Mouse (Mus musculus) liver, postnatal 0 days (tissue): ENCODE results near the gene H2-M10.3. TPM values are rescaled to one million over a fixed set of nuclear protein-coding genes. Genes with fewer than 3 reads are reported as not detected.
"Not testable (repeated sequence)": the region's sequence is repeated elsewhere in the genome, so short reads cannot be mapped to it uniquely, and the experiment has no call there.

Experiments
- ATAC-seq: fragments of 200-750 bp; cut with Nextera tagmentation; 2 replicates; pipeline ENCODE4 v1.8.0; 2017; ENCODE audit warnings: mild to moderate bottlenecking, moderate library complexity
- DNase-seq: peaks from one replicate; pipeline ENCODE4 v3.0.0-alpha.2; 2016
- H3K27ac ChIP-seq: fragments of 300-500 bp; sonication (generic); 2 replicates; pipeline ENCODE4 v1.5.1; 2014; ENCODE audit warnings: antibody characterized with exemption, moderate library complexity, mild to moderate bottlenecking, low read depth
- H3K27me3 ChIP-seq: fragments of 300-500 bp; sonication (generic); 2 replicates; pipeline ENCODE4 v1.6.1; 2014; ENCODE audit warnings: low read length, control low read depth, mixed read lengths; ENCODE audit not compliant: insufficient read depth
- H3K36me3 ChIP-seq: fragments of 300-500 bp; sonication (generic); replicated peaks from 2 replicates; pipeline ENCODE4 v1.6.1; 2014; ENCODE audit warnings: mild to moderate bottlenecking, control low read depth, low read length, moderate library complexity, mixed read lengths; ENCODE audit not compliant: insufficient read depth
- H3K4me1 ChIP-seq: fragments of 300-500 bp; sonication (generic); 2 replicates; pipeline ENCODE4 v1.6.1; 2014; ENCODE audit warnings: antibody characterized with exemption, mild to moderate bottlenecking, control low read depth; ENCODE audit not compliant: insufficient read depth
- H3K4me2 ChIP-seq: fragments of 300-500 bp; sonication (generic); 2 replicates; pipeline ENCODE4 v1.6.1; 2014; ENCODE audit warnings: low read depth, mild to moderate bottlenecking, low read length, moderate library complexity, mixed read lengths
- H3K4me3 ChIP-seq: fragments of 300-500 bp; sonication (generic); 2 replicates; pipeline ENCODE4 v1.5.1; 2014; ENCODE audit warnings: low read depth, low read length
- H3K9ac ChIP-seq: fragments of 300-500 bp; sonication (generic); replicated peaks from 2 replicates; pipeline ENCODE4 v1.6.1; 2014; ENCODE audit warnings: mild to moderate bottlenecking, moderate library complexity
- H3K9me3 ChIP-seq: fragments of 300-500 bp; sonication (generic); 2 replicates; pipeline ENCODE4 v1.6.1; 2016; ENCODE audit warnings: mild to moderate bottlenecking, control low read depth, low read length, mixed read lengths
- CTCF ChIP-seq: sonication (generic); IDR thresholded peaks from 2 replicates; pipeline ENCODE4 v1.5.1; 2016; ENCODE audit warnings: antibody characterized with exemption, low read depth
- EP300 ChIP-seq: IDR thresholded peaks from 2 replicates; pipeline ENCODE4 v1.6.1; 2016; ENCODE audit warnings: antibody characterized with exemption, low read depth, mild to moderate bottlenecking
- WGBS: fragments of 180-500 bp; shearing (Covaris S2); extraction: QIAGEN DNeasy Blood & Tissue Kit; methylation state at CpG from one replicate; pipeline ENCODE4 v1.1.7; 2014; ENCODE audit not compliant: insufficient replicate concordance; 5-methylcytosine and 5-hydroxymethylcytosine counted together
- polyA plus RNA-seq: library from polyadenylated mRNA; unstranded; fragments of >200 nt; fragmentation: Nextera tagmentation; extraction: Ambion mirVana; gene quantifications from 2 replicates; pipeline ENCODE4 v1.2.1, GENCODE M21; 2015

Gene H2-M10.3
- not detected in 2 replicates for polyA plus RNA-seq

DNA sequence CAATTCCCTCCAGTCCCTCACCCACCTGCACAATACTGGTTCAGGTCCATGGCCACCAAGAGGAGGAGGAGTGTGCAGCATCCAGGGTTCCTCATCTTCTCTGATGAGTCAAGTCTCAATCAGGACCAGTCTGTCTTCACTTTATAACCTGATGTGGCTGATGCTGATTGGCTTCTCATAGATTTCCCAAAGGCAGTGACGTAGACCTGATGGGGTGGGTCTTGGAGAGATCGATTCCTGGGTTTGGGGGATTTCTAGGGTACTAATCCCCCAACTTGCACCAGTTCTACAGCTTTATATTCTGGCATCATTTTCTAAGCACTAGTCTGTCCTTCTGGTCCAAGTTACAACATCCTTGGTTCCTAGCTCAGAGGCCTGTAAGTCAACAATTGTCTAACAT, at the start of gene H2-M10.3:
Gene H2-M10.3 (minus strand): TSS at position 101 of the 400 bp plus-strand sequence.
- not testable (repeated sequence) for H3K36me3 ChIP-seq, DNase-seq, H3K4me2 ChIP-seq, H3K27ac ChIP-seq, ATAC-seq, H3K4me3 ChIP-seq, H3K9ac ChIP-seq, H3K4me1 ChIP-seq, H3K27me3 ChIP-seq, H3K9me3 ChIP-seq
- WGBS = 56% methylated on average over 2 of the region's 2 CpGs

DNA sequence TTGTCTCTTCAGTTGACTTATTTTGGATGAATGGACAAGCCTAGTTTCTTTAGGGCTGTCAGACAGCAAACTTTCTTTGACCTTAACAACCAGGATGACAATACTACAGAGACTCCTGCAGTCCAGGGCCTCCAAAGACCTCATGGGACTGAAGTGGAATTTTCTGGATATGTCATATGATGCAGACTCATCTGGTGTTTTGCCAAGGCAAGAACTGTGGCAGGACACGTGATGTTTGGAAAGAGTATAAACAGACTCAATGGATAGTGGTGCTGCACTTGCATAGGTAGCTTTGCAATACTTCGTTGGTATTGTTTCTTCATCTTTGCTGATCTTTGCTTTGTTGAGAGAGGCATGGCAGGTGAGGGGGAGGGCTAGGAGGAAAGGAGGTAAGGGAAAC, 49.2 kb upstream of the H2-M10.3 start:
- no peak for TF ChIP-seq EP300
- TF ChIP-seq CTCF = no peak
- ATAC-seq = no peak
- WGBS = 49% methylated on average over 2 of the region's 2 CpGs

DNA sequence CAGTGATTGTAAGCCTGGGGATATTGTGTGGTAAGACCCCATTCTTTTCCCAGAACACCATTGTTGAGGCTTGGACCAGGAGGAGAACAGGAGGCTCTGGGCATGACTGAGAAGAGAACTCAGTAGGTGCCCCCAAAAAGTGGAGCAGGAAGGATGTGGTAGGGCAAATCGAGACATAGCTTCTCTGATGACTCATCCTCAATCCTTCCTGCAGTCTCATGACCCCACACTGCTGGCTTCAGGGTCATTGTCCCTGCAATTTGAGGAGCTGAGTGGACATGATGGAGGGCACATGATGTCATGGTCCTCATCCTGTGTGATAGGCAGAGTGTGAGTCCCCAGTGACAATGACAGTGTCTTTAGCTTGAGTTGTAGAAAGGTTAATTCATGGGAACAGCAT, 47.2 kb upstream of the H2-M10.3 start:
- Histone ChIP-seq H3K36me3 (no peaks in the 10 kb centered on the region), H3K9me3 (no peaks in the 10 kb centered on the region), H3K27ac (no peak overlapping the region), H3K27me3 (no peaks in the 10 kb centered on the region), H3K4me3 (no peak overlapping the region), H3K9ac (no peak overlapping the region), H3K4me1 (no peaks in the 10 kb centered on the region), H3K4me2 (no peak overlapping the region)
- ATAC-seq = no peak
- 4% methylated on average over 1 of the region's 1 CpGs for WGBS
- no peak for TF ChIP-seq CTCF
- no peak for TF ChIP-seq EP300
- DNase-seq = no peak

More for the DNA sequence above, 49.2 kb upstream of the H2-M10.3 start:
- no peak for DNase-seq
- no peak overlapping the region for H3K9ac ChIP-seq
- no peaks in the 10 kb centered on the region for H3K27me3 ChIP-seq
- H3K4me1 ChIP-seq = no peaks in the 10 kb centered on the region
- H3K9me3 ChIP-seq = no peaks in the 10 kb centered on the region
- no peak overlapping the region for H3K4me3 ChIP-seq
- H3K4me2 ChIP-seq = no peak overlapping the region
- H3K27ac ChIP-seq = no peak overlapping the region
- no peaks in the 10 kb centered on the region for H3K36me3 ChIP-seq

DNA sequence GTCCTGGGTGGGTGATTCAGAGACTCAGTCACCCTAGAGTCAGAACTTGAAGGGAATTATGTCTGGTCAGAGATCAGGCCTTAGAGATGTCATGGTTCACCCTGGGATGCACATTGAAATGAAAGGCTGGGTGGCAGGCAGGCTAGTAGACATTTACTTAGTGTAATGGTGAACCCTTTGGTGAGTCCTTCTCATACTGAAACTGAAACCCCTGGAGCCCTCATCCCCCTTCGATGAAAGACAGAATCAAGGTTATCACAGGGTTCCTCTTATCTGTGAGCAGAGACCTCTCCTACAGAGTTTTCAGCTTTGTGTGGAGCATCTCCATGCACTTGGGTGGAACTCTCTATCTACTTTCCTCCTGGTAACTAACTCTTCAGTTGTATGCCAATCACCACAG, 46.1 kb upstream of the H2-M10.3 start:
- DNase-seq (no peak), ATAC-seq (no peak)
- Histone ChIP-seq H3K9me3 (no peaks in the 10 kb centered on the region), H3K4me1 (no peaks in the 10 kb centered on the region), H3K4me2 (no peak overlapping the region), H3K27me3 (no peaks in the 10 kb centered on the region), H3K9ac (no peak overlapping the region), H3K27ac (no peak overlapping the region), H3K36me3 (no peaks in the 10 kb centered on the region), H3K4me3 (no peak overlapping the region)
- 58% methylated on average over 1 of the region's 1 CpGs for WGBS
- TF ChIP-seq CTCF (no peak), EP300 (no peak)

DNA sequence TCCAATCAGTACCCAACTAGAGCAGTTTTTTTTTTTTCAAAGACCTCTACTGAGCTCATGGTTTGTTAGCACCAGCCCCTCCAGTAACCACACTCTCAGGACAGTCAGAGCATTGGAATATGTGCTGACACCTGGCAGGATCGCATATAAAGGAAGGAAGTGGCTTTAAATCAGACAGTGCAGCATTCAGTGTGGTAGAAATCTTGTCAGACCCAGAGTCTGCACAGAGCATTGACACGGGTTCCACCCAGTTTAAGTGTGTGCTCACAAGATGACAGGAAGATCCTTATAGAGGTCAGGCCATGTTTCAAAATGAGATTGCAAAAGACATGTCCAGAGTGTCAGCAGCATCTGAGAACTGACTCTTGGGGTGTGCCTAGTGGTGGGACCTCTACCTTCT, 21.7 kb upstream of the H2-M10.3 start:
- Histone ChIP-seq H3K9me3 (no peaks in the 10 kb centered on the region), H3K4me2 (no peak overlapping the region), H3K9ac (no peak overlapping the region), H3K27ac (no peak overlapping the region), H3K4me3 (no peak overlapping the region), H3K36me3 (no peaks in the 10 kb centered on the region), H3K27me3 (no peaks in the 10 kb centered on the region), H3K4me1 (no peaks in the 10 kb centered on the region)
- 17% methylated on average over 2 of the region's 2 CpGs for WGBS
- ATAC-seq (no peak), DNase-seq (no peak)
- TF ChIP-seq CTCF (no peak), EP300 (no peak)

DNA sequence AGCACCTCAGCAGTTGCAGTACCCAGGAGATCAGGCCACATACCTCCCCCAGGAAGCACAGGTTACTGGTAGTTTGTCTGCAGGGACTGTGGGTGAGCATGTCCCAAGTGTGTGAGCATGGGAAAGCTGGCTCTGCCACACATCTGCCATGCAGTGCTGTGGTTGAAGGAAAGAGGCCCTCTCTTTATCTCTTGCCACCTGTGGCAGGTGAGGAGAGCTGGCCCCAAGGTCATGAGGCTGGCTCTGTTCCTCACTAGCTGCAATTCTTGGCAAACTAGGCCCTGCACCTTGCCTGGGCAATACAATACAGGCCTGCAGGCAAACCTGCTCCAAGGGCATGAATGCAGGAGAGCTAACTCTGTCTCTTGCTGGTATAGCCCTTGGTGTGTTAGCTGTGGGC, 5.8 kb downstream of the H2-M10.3 start:
- H3K36me3 ChIP-seq, ATAC-seq, H3K4me1 ChIP-seq, H3K9ac ChIP-seq, DNase-seq, H3K27me3 ChIP-seq, H3K4me2 ChIP-seq, H3K27ac ChIP-seq, H3K4me3 ChIP-seq, H3K9me3 ChIP-seq: not testable (repeated sequence)

DNA sequence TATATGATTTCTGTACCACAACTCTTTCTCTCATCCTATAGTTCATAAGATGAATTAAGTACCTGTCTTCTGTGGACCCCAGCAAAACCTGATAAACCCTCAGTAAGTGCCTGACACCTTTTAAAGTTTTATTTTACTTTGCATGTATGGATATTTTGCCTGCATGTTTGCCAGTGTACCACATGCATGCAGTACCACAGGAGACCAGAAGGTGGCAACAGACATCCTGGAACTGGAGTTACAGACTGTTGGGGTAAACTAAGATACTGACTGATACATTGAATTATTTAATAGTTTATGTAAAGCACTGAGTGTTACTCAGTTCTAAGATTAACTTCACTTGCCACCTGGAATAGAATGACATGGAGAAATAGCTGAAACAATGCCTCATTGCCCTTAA, 10.7 kb downstream of the H2-M10.3 start:
- not testable (repeated sequence) for H3K27me3 ChIP-seq, H3K27ac ChIP-seq, H3K36me3 ChIP-seq, H3K4me2 ChIP-seq, H3K9me3 ChIP-seq, H3K9ac ChIP-seq, H3K4me1 ChIP-seq, ATAC-seq, H3K4me3 ChIP-seq
- DNase-seq = peak; percentile 38
- TF ChIP-seq CTCF = peak; percentile 77
